Mouse (Mus musculus) hindbrain, embryonic 16.5 days (tissue): ENCODE data around the gene Slamf7. TPM values are rescaled to one million over a fixed set of nuclear protein-coding genes. Genes with fewer than 3 reads are reported as not detected.

ENCODE experiments used
- ATAC-seq: fragments of 200-750 bp; cut with Nextera tagmentation; 2 replicates; pipeline ENCODE4 v1.8.0; 2017; ENCODE audit warnings: moderate TSS enrichment, moderate library complexity
- H3K27ac ChIP-seq: fragments of 300-500 bp; sonication (generic); 2 replicates; pipeline ENCODE4 v1.5.1; 2014; ENCODE audit warnings: low read depth, mild to moderate bottlenecking, control low read depth, low read length, moderate library complexity
- H3K27me3 ChIP-seq: fragments of 300-500 bp; sonication (generic); replicated peaks from 2 replicates; pipeline ENCODE4 v1.6.1; 2014; ENCODE audit warnings: low read length; ENCODE audit not compliant: control insufficient read depth, insufficient read depth
- H3K36me3 ChIP-seq: fragments of 300-500 bp; sonication (generic); 2 replicates; pipeline ENCODE4 v1.6.1; 2014; ENCODE audit warnings: mild to moderate bottlenecking, low read length, moderate library complexity, mixed read lengths; ENCODE audit not compliant: control insufficient read depth, insufficient read depth
- H3K4me1 ChIP-seq: fragments of 300-500 bp; sonication (generic); 2 replicates; pipeline ENCODE4 v1.6.1; 2014; ENCODE audit warnings: low read depth, low read length; ENCODE audit not compliant: control insufficient read depth, insufficient read depth
- H3K4me2 ChIP-seq: fragments of 300-500 bp; sonication (generic); 2 replicates; pipeline ENCODE4 v1.6.1; 2014; ENCODE audit warnings: mild to moderate bottlenecking, low read length, control low read depth, moderate library complexity
- H3K4me3 ChIP-seq: fragments of 300-500 bp; sonication (generic); 2 replicates; pipeline ENCODE4 v1.5.1; 2014; ENCODE audit warnings: mild to moderate bottlenecking, low read length, control low read depth, moderate library complexity
- H3K9ac ChIP-seq: fragments of 300-500 bp; sonication (generic); 2 replicates; pipeline ENCODE4 v1.6.1; 2014; ENCODE audit warnings: low read depth, mild to moderate bottlenecking, control low read depth, low read length, moderate library complexity
- H3K9me3 ChIP-seq: fragments of 300-500 bp; sonication (generic); 2 replicates; pipeline ENCODE4 v1.6.1; 2014; ENCODE audit warnings: mild to moderate bottlenecking, low read length, moderate library complexity; ENCODE audit not compliant: control insufficient read depth
- WGBS: fragments of 180-500 bp; shearing (Covaris S2); extraction: QIAGEN DNeasy Blood & Tissue Kit; methylation state at CpG from one replicate; pipeline ENCODE4 v1.1.7; 2014; 5-methylcytosine and 5-hydroxymethylcytosine counted together
- microRNA-seq: library from miRNA; unstranded; fragments of <30 nt; microRNA quantifications from one replicate; pipeline ENCODE4, GENCODE M21; 2017
- polyA plus RNA-seq: library from polyadenylated mRNA; unstranded; fragments of >200 nt; fragmentation: Nextera tagmentation; extraction: Ambion mirVana; gene quantifications from 2 replicates; pipeline ENCODE4 v1.2.1, GENCODE M21; 2015

Slamf7 gene
- polyA plus RNA-seq, 1 experiment from 2014 or later = not detected

GRCm38 (mm10) chr1:171606656-171607055 is 46.2 kb downstream of the Slamf7 start:
- H3K36me3 ChIP-seq = no peaks in the 10 kb centered on the region
- 85% methylated on average over 3 of the region's 3 CpGs for WGBS
- H3K4me3 ChIP-seq = no peak overlapping the region
- H3K27me3 ChIP-seq = no peaks in the 10 kb centered on the region
- no peak overlapping the region for H3K4me2 ChIP-seq
- no peak overlapping the region for H3K27ac ChIP-seq
- no peak overlapping the region for H3K9ac ChIP-seq
- ATAC-seq = no peak
- no peaks in the 10 kb centered on the region for H3K9me3 ChIP-seq
- no peaks in the 10 kb centered on the region for H3K4me1 ChIP-seq

GRCm38 (mm10) chr1:171604686-171605085 is 48.1 kb downstream of the Slamf7 start:
- H3K9me3 ChIP-seq = no peaks in the 10 kb centered on the region
- no peak overlapping the region for H3K27ac ChIP-seq
- no peak for ATAC-seq
- no peak overlapping the region for H3K9ac ChIP-seq
- no peaks in the 10 kb centered on the region for H3K27me3 ChIP-seq
- H3K36me3 ChIP-seq = no peaks in the 10 kb centered on the region
- no peak overlapping the region for H3K4me3 ChIP-seq
- 83% methylated on average over 3 of the region's 3 CpGs for WGBS
- no peaks in the 10 kb centered on the region for H3K4me1 ChIP-seq
- no peak overlapping the region for H3K4me2 ChIP-seq

- Histone ChIP-seq H3K4me1 (no peaks in the 10 kb centered on the region), H3K27me3 (no peaks in the 10 kb centered on the region), H3K27ac (no peak overlapping the region), H3K4me2 (no peak overlapping the region), H3K4me3 (no peak overlapping the region), H3K9me3 (no peaks in the 10 kb centered on the region), H3K36me3 (no peaks in the 10 kb centered on the region), H3K9ac (no peak overlapping the region)
- ATAC-seq = no peak
- WGBS = 75% methylated on average over 2 of the region's 2 CpGs
Measured at GRCm38 (mm10) chr1:171584584-171584983, 68.3 kb downstream of the Slamf7 start.

Small RNA genes within 50 kb of the gene (microRNA-seq; reads per million reads assigned to microRNA genes)
- not detected for gene Mir7683

Other genes with a start within 250 kb of the Slamf7 start
- gene Usf1, start 241.7 kb downstream of the Slamf7 start, polyA plus RNA-seq = 150 and 170 TPM in 2 replicates
- 6.3 and 7.0 TPM in 2 replicates for gene Tstd1, start 234.2 kb downstream of the Slamf7 start, polyA plus RNA-seq
- gene F11r, start 215.5 kb downstream of the Slamf7 start, polyA plus RNA-seq = 14.1 and 15.6 TPM in 2 replicates
- 25.7 and 28.3 TPM in 2 replicates for gene Alyref2, start 149.6 kb downstream of the Slamf7 start, polyA plus RNA-seq
- gene Itln1, start 117.7 kb downstream of the Slamf7 start, polyA plus RNA-seq = not detected in 2 replicates
- gene Cd244a, start 93.8 kb downstream of the Slamf7 start, polyA plus RNA-seq = not detected in 2 replicates
- gene Ly9, start 45.6 kb downstream of the Slamf7 start, polyA plus RNA-seq = 0.18 TPM in 1 of 2 replicates, not detected in the other
- 0.98 and 1.3 TPM in 2 replicates for gene Cd48, start 29.0 kb upstream of the Slamf7 start, polyA plus RNA-seq
- gene Slamf1, start 114.1 kb upstream of the Slamf7 start, polyA plus RNA-seq = 0.19 and 0.28 TPM in 2 replicates
- 1.1 and 1.3 TPM in 2 replicates for gene Cd84, start 186.7 kb upstream of the Slamf7 start, polyA plus RNA-seq
- not detected in 2 replicates for gene Gm10521, start 242.6 kb upstream of the Slamf7 start, polyA plus RNA-seq